Mouse (Mus musculus): ENCODE data around the gene Olfr1348.
"Not testable (repeated sequence)": the region's sequence is repeated elsewhere in the genome, so short reads cannot be mapped to it uniquely, and the experiment has no call there.

Gene Olfr1348

DNA sequence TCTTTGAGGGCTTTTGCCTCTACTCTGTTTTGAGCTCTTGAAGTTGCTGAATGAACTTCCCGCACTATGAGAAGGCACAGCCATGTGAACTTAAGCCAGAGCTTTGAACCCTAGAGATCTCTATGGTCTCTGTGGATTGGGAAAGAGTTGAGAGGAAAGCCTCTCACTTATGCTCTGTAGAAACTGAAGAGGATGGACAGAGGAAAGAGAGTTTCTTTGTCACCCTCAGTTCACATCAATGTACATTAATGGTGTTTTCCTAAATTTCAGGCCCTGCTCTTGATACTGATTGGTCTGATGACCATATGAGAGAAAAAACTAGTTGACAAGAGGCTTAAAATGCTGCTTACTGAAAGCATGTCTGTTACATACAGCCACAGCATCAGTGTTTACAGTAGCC is at the start of gene Olfr1348:
Gene Olfr1348 (minus strand): TSS at position 101 of the 400 bp plus-strand sequence.
- DNase-seq (ENCODE audit: low read depth, low spot score), result no peak

GRCm38 (mm10) chr7:6526141-6526540 is 17.6 kb upstream of the Olfr1348 start:
- DNase-seq (ENCODE audit: low read depth, low spot score), result peak; percentile 58

DNA sequence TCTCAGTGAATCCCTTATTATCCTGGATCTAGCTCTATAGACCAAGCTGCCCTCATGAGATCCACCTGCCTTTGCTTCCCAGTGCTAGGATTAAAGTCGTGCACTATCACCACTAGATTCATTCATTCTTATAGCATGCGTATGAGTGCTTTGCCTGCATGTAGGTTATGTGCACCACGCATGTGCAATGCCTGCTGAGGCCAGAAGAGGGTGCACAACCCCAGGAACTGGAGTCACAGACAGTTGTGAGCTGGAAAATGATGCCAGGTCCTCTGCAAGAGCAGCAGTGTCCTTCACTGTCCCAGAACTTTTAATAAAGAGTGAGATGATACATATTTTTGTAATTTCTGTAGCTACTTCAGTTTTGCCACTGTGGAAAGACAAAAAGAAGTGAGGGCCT is 16.5 kb upstream of the Olfr1348 start:
- DNase-seq (ENCODE audit: low read depth, low spot score), result peak; percentile 78

- DNase-seq (ENCODE audit: low read depth, low spot score), result no peak
Measured at GRCm38 (mm10) chr7:6522850-6523249, 14.3 kb upstream of the Olfr1348 start, which contains the start of gene Olfr1349. Gene Olfr1349 (minus strand): TSS chr7:6522950.

DNA sequence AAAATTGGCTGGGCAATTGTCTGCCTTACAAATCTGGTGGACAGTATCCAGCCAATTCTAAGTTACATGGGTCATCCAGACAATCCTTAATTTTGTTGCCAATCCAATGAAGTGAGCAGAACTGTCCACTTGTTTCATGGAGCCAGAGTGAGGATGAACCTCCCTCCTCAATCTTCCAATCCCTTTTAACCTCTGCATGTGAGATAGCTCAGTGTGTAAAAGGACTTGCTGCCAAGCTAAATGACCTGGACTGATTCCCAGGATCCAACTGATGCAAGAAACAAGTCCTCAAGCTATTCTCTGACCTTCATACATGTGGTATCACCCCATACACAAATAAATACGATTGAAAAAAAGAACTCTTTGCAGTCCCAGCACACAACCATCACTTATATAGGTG is 13.1 kb upstream of the Olfr1348 start:
- no peak for DNase-seq (ENCODE audit: low read depth, low spot score)

- no peak for DNase-seq (ENCODE audit: low read depth, low spot score)
Measured at GRCm38 (mm10) chr7:6499655-6500054, 8.9 kb downstream of the Olfr1348 start, which contains the start of gene Olfr1347. Gene Olfr1347 (minus strand): TSS chr7:6499755.

- no peak for DNase-seq (ENCODE audit: low read depth, low spot score)
Measured at GRCm38 (mm10) chr7:6486841-6487240, 21.7 kb downstream of the Olfr1348 start, which contains the start of gene Olfr5. Gene Olfr5 (minus strand): TSS chr7:6486941.

GRCm38 (mm10) chr7:6477633-6478032 is 30.9 kb downstream of the Olfr1348 start:
- not testable (repeated sequence) for DNase-seq (ENCODE audit: low read depth, low spot score)

DNA sequence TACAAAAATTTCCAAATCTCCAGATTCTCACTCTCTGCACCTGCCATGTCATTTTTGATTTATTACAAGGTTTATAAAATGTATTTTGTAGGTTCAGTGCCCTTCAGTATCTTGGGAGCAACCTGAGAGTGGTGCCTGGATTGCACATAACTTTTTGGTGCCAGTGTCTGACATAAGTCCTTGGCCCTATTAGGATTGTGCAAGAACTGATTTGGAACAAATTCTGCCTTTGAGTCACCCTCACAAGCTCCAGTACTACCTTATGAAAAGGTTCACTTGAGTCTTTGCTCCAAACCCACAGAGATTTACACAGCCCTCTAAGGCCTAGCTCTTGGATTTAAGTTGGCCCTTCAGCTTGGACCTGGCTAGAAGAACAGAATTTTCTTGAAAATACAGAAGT is 41.6 kb downstream of the Olfr1348 start, which contains the start of gene Olfr1346:
Gene Olfr1346 (plus strand): TSS at position 151 of the 400 bp plus-strand sequence.
- no peak for DNase-seq (ENCODE audit: low read depth, low spot score)

DNA sequence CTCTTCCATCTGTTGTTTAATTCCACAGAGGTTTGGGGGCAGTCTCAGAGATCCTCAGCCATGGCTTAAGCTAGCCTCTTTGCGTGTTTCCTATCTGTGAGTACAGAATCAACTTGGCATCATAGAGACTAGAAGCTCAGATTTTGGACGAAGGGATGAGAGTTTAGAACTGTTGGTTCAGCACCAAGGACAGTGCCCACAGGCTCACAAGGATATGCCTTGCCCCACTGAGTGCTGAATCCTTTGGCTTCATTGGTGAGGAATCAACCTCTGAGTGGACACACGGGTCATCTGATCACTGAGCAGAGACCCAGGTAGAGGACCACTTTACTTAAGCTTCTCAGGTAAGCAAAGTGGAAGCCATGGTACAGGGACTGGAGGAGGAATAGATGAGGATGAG is 52.1 kb downstream of the Olfr1348 start:
- DNase-seq (ENCODE audit: low read depth, low spot score), result peak; percentile 55

- no peak for DNase-seq (ENCODE audit: low read depth, low spot score)
Measured at GRCm38 (mm10) chr7:6455868-6456267, 52.7 kb downstream of the Olfr1348 start, which contains the start of gene Olfr1336. Gene Olfr1336 (plus strand): TSS chr7:6456168.

Measured in ZHBTc4 (cell line).